Mouse (Mus musculus) thymus, postnatal 14 days (tissue): ENCODE results near the gene Rapgef1.

Experiments
- DNase-seq: peaks from one replicate; pipeline ENCODE4 v3.0.0; 2021

The Rapgef1 gene

DNA sequence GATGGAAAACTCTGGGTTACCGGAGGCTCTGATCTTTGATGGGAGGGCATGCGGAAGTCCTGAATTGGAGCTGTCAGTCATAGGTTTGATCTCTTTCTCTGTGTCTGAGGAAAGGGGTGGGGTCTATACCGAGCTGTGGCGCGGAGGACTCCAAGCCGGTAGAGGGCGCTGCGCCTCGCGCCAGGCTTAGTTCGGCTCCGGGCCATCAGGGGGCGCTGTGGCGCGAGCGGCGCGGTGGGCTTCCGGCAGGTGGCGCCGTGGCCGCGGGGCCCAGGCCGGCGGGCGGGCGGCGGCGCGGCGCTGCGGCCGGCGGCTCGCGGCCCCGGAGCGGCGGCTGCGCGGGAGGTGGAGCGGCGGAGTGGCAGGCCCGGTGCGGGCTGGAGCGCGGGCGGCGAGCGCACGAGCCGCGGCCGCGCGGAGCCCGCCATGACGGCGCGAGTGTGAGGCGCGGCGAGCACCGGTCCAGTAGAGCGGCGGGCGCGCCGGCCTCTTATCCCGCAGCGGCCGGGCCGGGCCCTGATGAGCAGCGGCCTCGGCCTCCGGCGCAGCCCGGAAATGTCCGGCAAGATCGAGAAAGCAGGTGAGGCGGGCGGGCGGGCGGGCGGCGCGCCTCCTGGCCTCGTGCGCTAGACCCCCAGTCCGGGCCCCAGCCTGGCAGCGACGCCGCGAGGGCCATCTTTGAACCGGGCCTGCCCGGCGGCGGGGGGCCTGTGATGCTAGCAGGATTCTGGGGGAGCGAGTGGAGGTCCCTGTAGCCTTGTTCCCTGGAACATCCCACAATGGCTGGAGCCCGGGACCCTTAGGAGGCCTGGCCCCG is at the start of gene Rapgef1:
Rapgef1 (plus strand) TSS at position 237 of the 817 bp plus-strand sequence.
- peak; percentile 91 for DNase-seq

DNA sequence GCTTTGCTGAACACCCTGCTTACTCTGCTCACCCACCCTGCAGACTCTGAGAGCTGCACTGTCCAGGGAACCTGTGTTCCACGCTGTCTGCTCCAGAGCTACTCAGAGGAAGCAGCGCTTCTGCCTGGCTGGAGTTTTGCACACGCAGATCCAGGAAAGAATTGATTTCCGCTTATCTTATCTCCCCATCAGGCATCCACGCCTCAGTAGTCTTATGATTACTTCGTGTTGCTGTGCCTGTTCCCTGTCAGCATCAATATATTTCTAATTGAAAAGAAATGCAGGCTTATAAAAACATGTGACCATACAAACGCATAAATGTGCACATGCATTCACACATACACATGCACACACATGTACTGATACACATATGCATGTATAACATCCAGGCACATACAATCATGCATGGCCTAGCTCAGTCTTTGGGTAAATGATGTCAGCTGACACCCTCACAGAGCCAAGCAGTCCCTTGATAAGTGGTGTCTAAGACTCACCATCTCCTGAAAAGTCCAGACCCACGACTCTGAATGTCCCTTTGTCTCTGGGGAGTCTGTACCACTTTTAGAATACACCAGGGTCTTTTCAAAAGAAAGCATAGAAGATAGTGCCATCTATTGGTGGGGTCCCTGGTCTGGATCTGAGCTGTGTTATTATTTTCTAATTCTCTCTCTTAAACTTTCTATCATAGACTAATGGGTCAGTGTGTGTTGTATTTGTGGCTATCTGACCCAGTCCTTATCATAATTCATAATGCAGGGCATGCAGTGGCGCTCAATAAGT is 47.4 kb upstream of the Rapgef1 start:
- no peak for DNase-seq

DNA sequence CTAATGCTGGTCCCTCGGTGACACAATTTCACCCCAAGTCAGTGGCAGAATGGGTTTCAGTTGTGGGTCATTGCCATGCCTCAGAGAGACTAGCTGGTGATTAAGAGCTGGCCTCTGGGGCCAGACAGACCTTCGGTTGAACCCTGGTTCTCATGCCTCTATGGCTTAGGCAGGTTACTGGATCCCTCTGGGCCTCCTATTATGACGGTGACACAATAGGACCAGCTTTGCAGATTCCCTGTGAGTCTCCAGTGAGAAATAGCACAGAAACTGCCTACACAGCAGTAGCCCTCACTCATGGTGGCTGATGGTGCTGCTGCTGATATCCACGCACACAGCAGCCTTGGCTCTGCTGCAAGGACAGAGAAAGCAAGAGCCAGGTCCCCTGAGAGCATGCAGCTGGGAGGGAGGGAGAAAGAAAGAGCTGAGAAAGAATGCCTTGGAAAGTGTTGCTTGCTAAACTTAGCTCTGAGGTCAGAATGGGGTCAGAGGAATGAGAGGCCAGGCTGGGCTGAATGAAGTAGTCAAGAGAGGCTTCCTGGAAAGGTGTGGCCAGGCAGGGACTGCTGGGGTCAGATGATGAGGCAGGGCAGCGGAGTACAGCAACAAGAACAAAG is 46.6 kb upstream of the Rapgef1 start:
- no peak for DNase-seq

- peak; percentile 62 for DNase-seq
Measured at GRCm38 (mm10) chr2:29573591-29573990, 45.9 kb upstream of the Rapgef1 start.

DNA sequence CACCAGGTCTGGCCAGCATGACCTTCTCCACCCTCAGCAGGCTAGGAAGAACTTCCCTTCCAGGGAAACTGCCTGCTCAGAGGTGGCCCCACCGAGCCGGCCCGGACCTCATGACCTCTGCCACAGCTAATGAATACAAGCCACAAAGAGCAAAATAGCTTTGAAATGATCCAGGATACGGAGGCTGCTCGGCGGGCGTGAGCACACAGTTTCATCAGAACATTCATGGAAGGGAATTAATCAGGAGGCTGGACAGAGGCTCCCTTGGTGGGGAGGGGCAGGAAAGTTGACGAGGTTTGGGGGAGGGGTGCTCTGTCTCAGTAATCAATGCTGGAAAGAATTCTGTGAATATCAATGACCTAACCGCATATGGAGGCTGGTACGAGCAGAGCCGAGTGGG is 45.3 kb upstream of the Rapgef1 start:
- no peak for DNase-seq

- peak; percentile 86 for DNase-seq
Measured at GRCm38 (mm10) chr2:29582415-29582814, 37.1 kb upstream of the Rapgef1 start.

DNA sequence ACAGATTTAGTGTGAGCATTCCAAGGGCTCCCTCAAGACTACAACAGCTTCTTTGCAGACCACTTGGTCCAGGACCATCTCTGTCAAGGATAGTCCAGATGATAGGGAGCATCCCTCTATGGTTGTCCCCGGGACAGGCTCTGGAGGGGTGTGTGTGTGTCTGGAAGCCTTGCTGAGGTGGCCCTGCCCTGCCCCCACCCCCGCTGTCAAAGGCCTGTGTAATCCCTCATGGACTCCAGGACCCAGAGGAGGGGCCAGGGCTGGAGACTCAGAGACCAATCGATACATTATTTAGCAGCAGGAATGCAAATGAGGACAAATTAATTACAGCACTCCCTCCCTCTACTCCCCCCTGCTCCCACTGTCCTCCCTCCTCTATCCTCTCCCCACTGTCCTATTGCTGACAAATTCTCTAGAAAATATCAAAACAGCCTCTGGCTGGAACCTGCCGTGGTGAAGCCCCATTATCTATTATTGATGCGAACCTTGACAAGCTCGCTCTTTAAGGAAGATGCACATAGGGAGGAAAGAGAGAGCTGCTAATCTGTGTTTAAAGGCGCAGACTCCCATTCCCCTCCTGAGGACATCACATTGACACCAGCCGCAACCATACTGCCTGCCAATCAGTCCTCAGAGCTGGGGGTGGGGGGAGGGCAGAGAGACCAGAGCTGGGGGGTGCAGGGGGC is 33.4 kb upstream of the Rapgef1 start:
- no peak for DNase-seq

GRCm38 (mm10) chr2:29588006-29588405 is 31.5 kb upstream of the Rapgef1 start:
- no peak for DNase-seq

- DNase-seq, result peak; percentile 10
Measured at GRCm38 (mm10) chr2:29589266-29589665, 30.3 kb upstream of the Rapgef1 start.

DNA sequence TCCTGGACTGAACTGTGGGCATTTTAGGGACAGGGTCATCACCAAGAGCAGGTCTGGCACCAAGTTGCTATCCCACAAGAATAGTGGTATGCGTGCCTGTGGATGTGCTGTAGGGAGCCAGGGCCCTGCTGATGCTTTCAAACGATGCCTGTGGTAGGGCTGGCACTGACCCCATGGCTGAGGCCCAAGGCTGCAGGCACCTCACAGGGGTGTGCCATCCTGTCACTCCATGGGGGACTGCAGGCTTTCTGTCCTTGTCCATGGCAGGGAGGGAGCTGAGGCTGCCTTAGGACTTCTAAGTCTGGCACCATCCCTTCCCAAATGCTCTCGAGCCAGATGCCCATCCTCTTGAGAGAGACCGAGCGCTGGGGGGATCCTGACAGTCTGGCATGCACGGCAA is 27.9 kb upstream of the Rapgef1 start:
- DNase-seq, result no peak

DNA sequence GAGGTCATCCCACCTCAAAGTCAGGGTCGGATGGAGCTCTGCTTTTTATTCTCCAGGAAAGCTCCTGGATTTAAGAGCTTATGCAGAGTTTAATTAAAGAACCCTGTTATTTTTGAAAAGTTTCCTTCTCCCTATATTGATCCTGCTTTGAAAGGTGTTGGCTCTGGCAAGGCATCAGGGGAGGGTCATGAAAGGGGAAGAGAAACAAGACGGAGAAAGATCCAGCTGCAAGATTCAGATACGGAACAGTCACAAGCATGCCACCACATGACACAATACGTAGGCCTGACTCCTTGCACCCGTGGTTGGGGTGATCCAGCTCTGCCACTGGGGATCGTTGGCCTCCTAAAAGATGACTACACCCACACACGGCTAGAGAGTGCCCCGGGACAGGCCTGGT is 27.0 kb upstream of the Rapgef1 start:
- no peak for DNase-seq

DNA sequence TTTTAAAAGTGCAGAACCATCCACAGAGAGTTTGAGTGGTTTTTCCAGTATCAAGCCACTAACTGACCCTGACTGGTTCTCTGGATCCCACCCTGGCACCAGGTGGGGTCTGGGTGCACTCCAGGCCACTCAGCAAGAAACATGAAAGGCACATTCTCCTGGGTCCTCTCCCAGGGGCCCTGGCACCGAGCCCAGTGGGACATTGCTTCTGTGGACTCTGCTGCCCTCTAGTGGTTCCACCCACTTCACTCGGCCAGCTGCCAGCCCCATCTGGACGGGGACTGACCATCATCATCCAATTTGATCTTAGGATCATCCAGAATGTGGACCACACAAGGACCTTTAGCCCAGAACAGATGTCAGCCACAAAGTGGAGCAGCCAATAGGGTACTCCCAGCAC is 15.6 kb upstream of the Rapgef1 start:
- peak; percentile 71 for DNase-seq

DNA sequence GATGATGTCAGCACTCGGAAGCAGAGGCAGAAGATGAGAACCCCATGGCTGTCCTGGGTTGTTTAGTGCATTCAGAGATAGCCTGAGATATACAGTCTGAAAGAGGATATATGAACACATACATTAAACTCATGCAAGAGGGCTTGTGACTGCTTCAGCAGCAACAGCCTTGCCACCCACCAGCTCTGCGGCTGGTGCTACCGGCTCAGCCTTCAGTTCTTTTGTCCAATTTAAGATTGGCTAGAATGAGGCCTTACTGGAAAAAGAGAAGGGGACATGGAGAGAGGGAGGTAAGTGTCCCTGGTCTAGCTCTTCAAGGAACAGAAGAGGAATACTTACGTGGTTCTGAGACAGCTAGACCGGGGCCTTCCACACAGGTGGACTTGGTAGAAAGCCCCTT is 13.9 kb upstream of the Rapgef1 start:
- DNase-seq, result no peak

- DNase-seq, result no peak
Measured at GRCm38 (mm10) chr2:29606460-29606859, 13.1 kb upstream of the Rapgef1 start.

DNA sequence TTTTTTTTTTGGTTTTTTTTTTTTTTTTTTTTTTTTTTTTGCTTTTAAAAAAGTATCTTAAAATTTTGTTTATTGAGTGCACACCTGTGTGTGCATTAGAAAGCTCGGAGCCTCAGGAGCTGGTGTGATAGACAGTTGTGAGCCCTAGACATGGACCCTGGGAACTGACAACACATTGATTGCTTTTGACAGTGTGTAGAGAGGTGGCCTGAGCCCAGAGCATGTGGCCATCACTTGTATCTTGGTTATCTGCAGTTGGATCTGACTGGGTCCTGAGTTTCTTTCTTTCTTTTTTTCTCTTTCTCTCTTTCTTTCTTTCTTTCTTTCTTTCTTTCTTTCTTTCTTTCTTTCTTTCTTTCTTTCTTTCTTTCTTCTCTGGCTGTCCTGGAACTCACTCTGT is 2.2 kb upstream of the Rapgef1 start:
- no peak for DNase-seq

- no peak for DNase-seq
Measured at GRCm38 (mm10) chr2:29618926-29619483, 515 bp upstream of the Rapgef1 start.

- peak; percentile 51 for DNase-seq
Measured at GRCm38 (mm10) chr2:29620301-29620827, 844 bp downstream of the Rapgef1 start.

- peak; percentile 33 for DNase-seq
Measured at GRCm38 (mm10) chr2:29621163-29621562, 1.6 kb downstream of the Rapgef1 start.

- no peak for DNase-seq
Measured at GRCm38 (mm10) chr2:29621636-29622035, 2.1 kb downstream of the Rapgef1 start.

GRCm38 (mm10) chr2:29622126-29623005 is 2.8 kb downstream of the Rapgef1 start:
- peak; percentile 56 for DNase-seq
